9 mouse cellular contexts compared by ENCODE assay signal in the genomic region with DNA sequence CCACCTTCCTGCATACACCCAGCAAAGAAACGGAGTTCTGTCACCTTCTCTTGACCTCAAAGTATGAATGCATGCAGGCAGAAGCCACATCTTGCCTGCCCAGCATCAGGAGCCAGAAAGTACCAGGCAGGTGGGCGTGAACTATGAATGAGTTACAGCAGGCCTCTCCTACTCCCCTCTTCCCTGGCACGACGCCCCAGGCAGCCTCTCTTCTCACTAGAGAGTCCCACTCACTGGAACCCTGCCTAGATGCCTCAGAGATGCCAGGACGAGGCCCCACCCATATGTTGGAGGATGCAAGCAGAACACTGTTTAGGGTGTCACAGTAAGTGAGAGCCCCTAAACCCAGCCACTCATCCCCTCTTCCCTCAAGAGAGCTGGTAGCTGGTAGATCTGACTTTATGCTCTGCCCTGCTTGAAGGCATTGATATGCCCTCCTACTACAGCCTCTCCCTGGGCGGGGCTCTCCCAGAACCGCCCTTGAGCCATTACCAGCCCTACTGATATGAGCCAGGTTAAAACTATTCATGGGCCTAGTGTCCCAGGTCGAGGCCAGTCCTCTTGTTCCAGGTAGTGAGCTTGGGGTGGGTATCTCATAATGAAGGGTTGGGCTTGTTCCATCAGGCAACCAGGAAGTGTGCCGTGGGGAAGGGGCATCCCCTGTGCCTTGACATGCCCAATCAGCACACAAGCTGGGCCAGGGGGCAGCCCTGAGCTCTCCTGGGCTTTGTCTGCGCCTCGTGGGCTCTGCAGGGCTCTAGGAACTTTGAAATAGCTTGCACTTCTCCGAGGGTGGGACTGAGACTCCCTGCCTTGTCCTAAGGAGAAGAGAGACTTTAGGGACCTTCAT. TPM values are rescaled to one million over a fixed set of nuclear protein-coding genes. Genes with fewer than 3 reads are reported as not detected.
A peak's percentile ranks its signal among the peaks of the same experiment; 100 is the strongest.
DNase-seq lines count a peak whose midpoint lies in the region; ATAC-seq and TF ChIP-seq lines count a peak whose summit lies in the region.
"Had no signal": no experiment of that assay in that cellular context is flagged by ENCODE, and none has a peak within 500 bp of the region (broad histone marks: within the 10 kb centered on the region; RNA-seq: fewer than 3 reads in every experiment).

No protein-coding gene starts in this region.

- peak overlapping the region; percentile 71 for H3K9ac ChIP-seq in liver, embryonic 16.5 days (ENCODE audit: low read depth, low read length)
- no peak overlapping the region for H3K9ac ChIP-seq in midbrain, embryonic 11.5 days (ENCODE audit: low read length)
- H3K9ac ChIP-seq: midbrain, embryonic 12.5 days had no signal

- H3K27ac ChIP-seq in liver, embryonic 16.5 days (ENCODE audit: low read length) = peak overlapping the region; percentile 99
- H3K27ac ChIP-seq in spleen, adult 2 months (ENCODE audit: insufficient read depth, low read length) = peak overlapping the region; percentile 28; the same call in 1 of the 2 replicates
- no peak overlapping the region for H3K27ac ChIP-seq in midbrain, embryonic 11.5 days (ENCODE audit: low read depth, low read length)
- H3K27ac ChIP-seq: midbrain, embryonic 12.5 days had no signal

- H3K9me3 ChIP-seq in liver, embryonic 16.5 days (replicated peaks; ENCODE audit: control insufficient read depth, low read length) = no peaks in the 10 kb centered on the region
- no peaks in the 10 kb centered on the region for H3K9me3 ChIP-seq in midbrain, embryonic 11.5 days (ENCODE audit: control insufficient read depth, low read length)
- H3K9me3 ChIP-seq: midbrain, embryonic 12.5 days had no signal

- peak; percentile 54 for DNase-seq in cerebellum, adult 11-12 months
- DNase-seq in cerebellum, adult 9-10 months = no peak
- DNase-seq in ovary, adult 18-20 months (ENCODE audit: low spot score) = peak; percentile 31
- DNase-seq in ovary, postnatal 10 days (ENCODE audit: low spot score) = no peak
- peak; percentile 94 for DNase-seq in layer of hippocampus, adult 11-12 months (ENCODE audit: low spot score)
- no peak for DNase-seq in spleen, adult 2 months (ENCODE audit: low read depth in 1 of 2, low spot score in 2 of 2)
- DNase-seq in midbrain, embryonic 11.5 days (ENCODE audit: low spot score, missing footprints) = no peak

- H3K4me2 ChIP-seq in liver, embryonic 16.5 days (ENCODE audit: low read depth, low read length) = peak overlapping the region; percentile 60
- H3K4me2 ChIP-seq in midbrain, embryonic 11.5 days = no peak overlapping the region
- H3K4me2 ChIP-seq: midbrain, embryonic 12.5 days had no signal

- no peak for TF ChIP-seq CTCF in spleen, adult 2 months (IDR thresholded peaks at IDR 0.05; ENCODE audit: extremely low read depth, insufficient read depth, insufficient read length, insufficient replicate concordance)

- ATAC-seq in liver, embryonic 16.5 days (ENCODE audit: low read depth) = peak; percentile 80
- ATAC-seq in midbrain, embryonic 11.5 days (ENCODE audit: low FRiP score) = no peak

- 40% methylated on average over 12 of the region's 12 CpGs for WGBS in liver, embryonic 16.5 days (ENCODE audit: insufficient replicate concordance)
- WGBS in spleen, adult 2 months = 73% methylated on average over 12 of the region's 12 CpGs
- 84% methylated on average over 12 of the region's 12 CpGs for WGBS in midbrain, embryonic 11.5 days

- no peak for TF ChIP-seq POLR2A in spleen, adult 2 months (IDR thresholded peaks at IDR 0.05; ENCODE audit: low read depth, low read length)

- H3K4me3 ChIP-seq in liver, embryonic 16.5 days (ENCODE audit: low read depth, low read length) = peak overlapping the region; percentile 25
- H3K4me3 ChIP-seq in spleen, adult 2 months (ENCODE audit: extremely low read depth, insufficient read depth, insufficient read length) = no peak overlapping the region
- H3K4me3 ChIP-seq in midbrain, embryonic 11.5 days (ENCODE audit: low read depth, low read length) = no peak overlapping the region
- H3K4me3 ChIP-seq: midbrain, embryonic 12.5 days had no signal

- peaks cover 37% of the 10 kb centered on the region for H3K36me3 ChIP-seq in liver, embryonic 16.5 days (ENCODE audit: control insufficient read depth, insufficient read depth)
- peaks cover 10% of the 10 kb centered on the region for H3K36me3 ChIP-seq in spleen, adult 2 months (ENCODE audit: control insufficient read depth, insufficient read depth, low read length)
- peaks cover 8% of the 10 kb centered on the region for H3K36me3 ChIP-seq in midbrain, embryonic 11.5 days (ENCODE audit: control insufficient read depth, insufficient read depth, low read length)

- peaks cover 89% of the 10 kb centered on the region for H3K4me1 ChIP-seq in liver, embryonic 16.5 days (ENCODE audit: control insufficient read depth, low read depth, low read length)
- H3K4me1 ChIP-seq in spleen, adult 2 months (ENCODE audit: control insufficient read depth, insufficient read depth, insufficient read length) = peaks cover 6% of the 10 kb centered on the region; the same call in 1 of the 2 replicates
- no peaks in the 10 kb centered on the region for H3K4me1 ChIP-seq in midbrain, embryonic 11.5 days (ENCODE audit: control insufficient read depth, insufficient read depth, low read length)

- no peaks in the 10 kb centered on the region for H3K27me3 ChIP-seq in liver, embryonic 16.5 days (ENCODE audit: control insufficient read depth, insufficient read depth, low read depth, low read length)
- H3K27me3 ChIP-seq in spleen, adult 2 months (ENCODE audit: control insufficient read depth, insufficient read depth, low read length) = no peaks in the 10 kb centered on the region
- no peaks in the 10 kb centered on the region for H3K27me3 ChIP-seq in midbrain, embryonic 11.5 days (ENCODE audit: control insufficient read depth, insufficient read depth, low read length)
- H3K27me3 ChIP-seq: midbrain, embryonic 12.5 days had no signal

RNA-seq across cellular contexts. Expression of a gene that starts 27.4 kb away (rescaled TPM):
- polyA plus RNA-seq in liver, embryonic 16.5 days (2015; fragmentation: Nextera tagmentation; extraction: Ambion mirVana) = 4.7 and 5.2 TPM in 2 replicates
- polyA plus RNA-seq in spleen, adult 2 months (2012; rRNA removed) = 56.5 and 66.0 TPM in 2 replicates
- polyA plus RNA-seq in midbrain, embryonic 11.5 days (2014; fragmentation: Nextera tagmentation; extraction: Ambion mirVana) = 16.7 and 20.3 TPM in 2 replicates

Comparison
In these comparisons a context has a peak if more than half of its experiments do, and no peak if none do; other contexts are left out.
1. DNase-seq: peak in cerebellum, adult 11-12 months (single experiment), ovary, adult 18-20 months (single experiment) and layer of hippocampus, adult 11-12 months (single experiment); none in cerebellum, adult 9-10 months (single experiment), ovary, postnatal 10 days (single experiment), spleen, adult 2 months (0 of 2) and midbrain, embryonic 11.5 days (single experiment).